29 mouse cellular contexts compared by ENCODE assay signal in genomic region chr14:34963616-34964168, GRCm38 (mm10).
DNase-seq lines count a peak whose midpoint lies in the region; ATAC-seq and TF ChIP-seq lines count a peak whose summit lies in the region.
"Had no signal": no experiment of that assay in that cellular context is flagged by ENCODE, and none has a peak within 500 bp of the region (broad histone marks: within the 10 kb centered on the region; RNA-seq: fewer than 3 reads in every experiment).

No protein-coding gene starts in this region.

- no peak overlapping the region for H3K4me3 ChIP-seq in heart, postnatal 0 days (ENCODE audit: low read depth, low read length)
- no peak overlapping the region for H3K4me3 ChIP-seq in layer of hippocampus, adult 2 months
- no peak overlapping the region for H3K4me3 ChIP-seq in neural tube, embryonic 13.5 days
- H3K4me3 ChIP-seq: embryonic facial prominence, embryonic 13.5 days; heart, embryonic 10.5 days; heart, embryonic 15.5 days; limb, embryonic 13.5 days; lung, embryonic 15.5 days; midbrain, embryonic 10.5 days; myocyte had no signal

- H3K9ac ChIP-seq in heart, postnatal 0 days (replicated peaks; ENCODE audit: low read depth, low read length): no peak overlapping the region
- H3K9ac ChIP-seq in neural tube, embryonic 13.5 days: no peak overlapping the region
- H3K9ac ChIP-seq: embryonic facial prominence, embryonic 13.5 days; heart, embryonic 15.5 days; limb, embryonic 13.5 days; lung, embryonic 15.5 days had no signal

- no peak overlapping the region for H3K4me2 ChIP-seq in heart, postnatal 0 days (ENCODE audit: low read depth, low read length)
- H3K4me2 ChIP-seq in neural tube, embryonic 13.5 days: no peak overlapping the region
- H3K4me2 ChIP-seq: embryonic facial prominence, embryonic 13.5 days; heart, embryonic 15.5 days; limb, embryonic 13.5 days; liver, embryonic 11.5 days; lung, embryonic 15.5 days had no signal

- DNase-seq in heart, postnatal 0 days (ENCODE audit: low spot score): peak; percentile 15
- DNase-seq in heart, adult 8-10 months (ENCODE audit: low spot score): no peak
- DNase-seq in layer of hippocampus, adult 2 months (ENCODE audit: low spot score in 2 of 2): no peak
- DNase-seq in layer of hippocampus, adult 9-11 months: no peak
- DNase-seq in brain, adult 2 months (ENCODE audit: low read depth, low spot score): peak; percentile 61
- no peak for DNase-seq in adrenal gland, postnatal 14 days
- DNase-seq: adrenal gland, adult 8-10 months; B cell, adult 2 months; cerebellum, adult 11-12 months; cerebellum, adult 9-11 months; gastrocnemius, postnatal 14 days; heart, postnatal 36 days; kidney, adult 11 months; kidney, postnatal 14 days; thymus, adult 2 months; thymus, postnatal 36 days had no signal

- no peaks in the 10 kb centered on the region for H3K27me3 ChIP-seq in heart, postnatal 0 days (ENCODE audit: control insufficient read depth, insufficient read depth, low read length)
- no peaks in the 10 kb centered on the region for H3K27me3 ChIP-seq in neural tube, embryonic 13.5 days
- H3K27me3 ChIP-seq: embryonic facial prominence, embryonic 13.5 days; heart, embryonic 15.5 days; limb, embryonic 13.5 days; lung, embryonic 15.5 days had no signal

- TF ChIP-seq EP300 in heart, postnatal 0 days (IDR thresholded peaks at IDR 0.05; ENCODE audit: low read depth): no peak

- ATAC-seq in heart, postnatal 0 days (ENCODE audit: insufficient read depth, low read depth): no peak
- peak; percentile 49 for ATAC-seq in neural tube, embryonic 13.5 days (ENCODE audit: low read depth)
- ATAC-seq: activated CD4-positive, CD25-positive, alpha-beta regulatory T cell, adult 4 months; forebrain, embryonic 16.5 days; inflammation-experienced regulatory T-cells, adult 6 months; midbrain, embryonic 16.5 days had no signal

- 49% methylated on average over 4 of the region's 4 CpGs for WGBS in heart, postnatal 0 days
- WGBS in neural tube, embryonic 13.5 days: 61% methylated on average over 4 of the region's 4 CpGs

- no peak for TF ChIP-seq CTCF in heart, postnatal 0 days (IDR thresholded peaks at IDR 0.05; ENCODE audit: low read depth)
- no peak for TF ChIP-seq CTCF in layer of hippocampus, adult 2 months (conservative IDR thresholded peaks at IDR 0.05)

- no peaks in the 10 kb centered on the region for H3K36me3 ChIP-seq in heart, postnatal 0 days (replicated peaks; ENCODE audit: control insufficient read depth, insufficient read depth, low read length)
- H3K36me3 ChIP-seq in neural tube, embryonic 13.5 days: no peaks in the 10 kb centered on the region
- H3K36me3 ChIP-seq: embryonic facial prominence, embryonic 13.5 days; heart, embryonic 10.5 days; heart, embryonic 15.5 days; limb, embryonic 13.5 days; lung, embryonic 15.5 days; midbrain, embryonic 10.5 days had no signal

- H3K4me1 ChIP-seq in heart, postnatal 0 days (ENCODE audit: control insufficient read depth, insufficient read depth): peaks cover 5% of the 10 kb centered on the region
- peaks cover 22% of the 10 kb centered on the region for H3K4me1 ChIP-seq in neural tube, embryonic 13.5 days (replicated peaks)
- H3K4me1 ChIP-seq: heart, embryonic 10.5 days; limb, embryonic 13.5 days; lung, embryonic 15.5 days had no signal

- no peak overlapping the region for H3K27ac ChIP-seq in heart, postnatal 0 days (ENCODE audit: low read depth)
- peak overlapping the region; percentile 32; the same call in 1 of the 2 replicates for H3K27ac ChIP-seq in layer of hippocampus, adult 2 months
- no peak overlapping the region for H3K27ac ChIP-seq in neural tube, embryonic 13.5 days (replicated peaks)
- H3K27ac ChIP-seq: embryonic facial prominence, embryonic 13.5 days; heart, embryonic 10.5 days; heart, embryonic 15.5 days; limb, embryonic 13.5 days; lung, embryonic 15.5 days; midbrain, embryonic 10.5 days had no signal

- no peaks in the 10 kb centered on the region for H3K9me3 ChIP-seq in heart, postnatal 0 days (replicated peaks; ENCODE audit: control insufficient read depth, low read length)
- H3K9me3 ChIP-seq in neural tube, embryonic 13.5 days: no peaks in the 10 kb centered on the region
- H3K9me3 ChIP-seq: embryonic facial prominence, embryonic 13.5 days; heart, embryonic 10.5 days; heart, embryonic 15.5 days; limb, embryonic 13.5 days; lung, embryonic 15.5 days; midbrain, embryonic 10.5 days had no signal

Comparison
In these comparisons a context has a peak if more than half of its experiments do, and no peak if none do; other contexts are left out.
1. DNase-seq: peak in heart, postnatal 0 days (single experiment) and brain, adult 2 months (single experiment); none in heart, adult 8-10 months (single experiment), layer of hippocampus, adult 2 months (0 of 2), layer of hippocampus, adult 9-11 months (single experiment) and adrenal gland, postnatal 14 days (single experiment).